Mouse (Mus musculus) heart, embryonic 16.5 days (tissue): ENCODE results near the gene Zfp324. TPM values are rescaled to one million over a fixed set of nuclear protein-coding genes. Genes with fewer than 3 reads are reported as not detected.
A peak's percentile ranks its signal among the peaks of the same experiment; 100 is the strongest.

Source experiments
- ATAC-seq: fragments of 200-750 bp; cut with Nextera tagmentation; replicated peaks from 2 replicates; pipeline ENCODE4 v1.8.0; 2017; ENCODE audit warnings: moderate number of reproducible peaks; ENCODE audit not compliant: insufficient read depth, low FRiP score; ENCODE audit errors: extremely low read depth
- H3K27ac ChIP-seq: fragments of 300-500 bp; sonication (generic); 2 replicates; pipeline ENCODE4 v1.5.1; 2014; ENCODE audit warnings: mild to moderate bottlenecking, low read length, control low read depth, moderate library complexity
- H3K27me3 ChIP-seq: fragments of 300-500 bp; sonication (generic); 2 replicates; pipeline ENCODE4 v1.6.1; 2014; ENCODE audit warnings: low read length, mixed read lengths; ENCODE audit not compliant: control insufficient read depth, insufficient read depth
- H3K36me3 ChIP-seq: fragments of 300-500 bp; sonication (generic); 2 replicates; pipeline ENCODE4 v1.6.1; 2014; ENCODE audit not compliant: control insufficient read depth, insufficient read depth
- H3K4me1 ChIP-seq: fragments of 300-500 bp; sonication (generic); 2 replicates; pipeline ENCODE4 v1.6.1; 2014; ENCODE audit warnings: low read length, mixed read lengths; ENCODE audit not compliant: control insufficient read depth, insufficient read depth
- H3K4me2 ChIP-seq: fragments of 300-500 bp; sonication (generic); 2 replicates; pipeline ENCODE4 v1.6.1; 2014; ENCODE audit warnings: low read depth, mild to moderate bottlenecking, control low read depth, low read length
- H3K4me3 ChIP-seq: fragments of 300-500 bp; sonication (generic); 2 replicates; pipeline ENCODE4 v1.5.1; 2014; ENCODE audit warnings: mild to moderate bottlenecking, control low read depth, low read length
- H3K9ac ChIP-seq: fragments of 300-500 bp; sonication (generic); 2 replicates; pipeline ENCODE4 v1.6.1; 2014; ENCODE audit warnings: low read length, control low read depth
- H3K9me3 ChIP-seq: fragments of 300-500 bp; sonication (generic); replicated peaks from 2 replicates; pipeline ENCODE4 v1.6.1; 2016; ENCODE audit warnings: low read length; ENCODE audit not compliant: control insufficient read depth
- WGBS: fragments of 180-500 bp; shearing (Covaris S2); extraction: QIAGEN DNeasy Blood & Tissue Kit; methylation state at CpG from one replicate; pipeline ENCODE4 v1.1.7; 2014; 5-methylcytosine and 5-hydroxymethylcytosine counted together
- polyA plus RNA-seq: library from polyadenylated mRNA; unstranded; fragments of >200 nt; fragmentation: Nextera tagmentation; extraction: Ambion mirVana; gene quantifications from 2 replicates; pipeline ENCODE4 v1.2.1, GENCODE M21; 2015

Zfp324 gene
- polyA plus RNA-seq, 1 experiment from 2014 or later, result 6.5 TPM

GRCm38 (mm10) chr7:12958948-12959347, 6.7 kb upstream of the Zfp324 start:
- H3K27me3 ChIP-seq, result no peaks in the 10 kb centered on the region
- no peak overlapping the region for H3K4me3 ChIP-seq
- H3K27ac ChIP-seq, result no peak overlapping the region
- H3K9ac ChIP-seq, result no peak overlapping the region
- no peak for ATAC-seq
- no peaks in the 10 kb centered on the region for H3K9me3 ChIP-seq
- H3K36me3 ChIP-seq, result no peaks in the 10 kb centered on the region
- no peak overlapping the region for H3K4me2 ChIP-seq
- no peaks in the 10 kb centered on the region; the same call in 1 of the 2 replicates for H3K4me1 ChIP-seq
- WGBS, result 81% methylated on average over 4 of the region's 4 CpGs

GRCm38 (mm10) chr7:12959718-12960117, 5.9 kb upstream of the Zfp324 start:
- H3K27me3 ChIP-seq, result no peaks in the 10 kb centered on the region
- no peaks in the 10 kb centered on the region for H3K36me3 ChIP-seq
- H3K9ac ChIP-seq, result no peak overlapping the region
- H3K4me2 ChIP-seq, result no peak overlapping the region
- no peak for ATAC-seq
- H3K27ac ChIP-seq, result no peak overlapping the region
- no peaks in the 10 kb centered on the region; the same call in 1 of the 2 replicates for H3K4me1 ChIP-seq
- 26% methylated on average over 4 of the region's 4 CpGs for WGBS
- H3K9me3 ChIP-seq, result no peaks in the 10 kb centered on the region
- H3K4me3 ChIP-seq, result no peak overlapping the region

DNA sequence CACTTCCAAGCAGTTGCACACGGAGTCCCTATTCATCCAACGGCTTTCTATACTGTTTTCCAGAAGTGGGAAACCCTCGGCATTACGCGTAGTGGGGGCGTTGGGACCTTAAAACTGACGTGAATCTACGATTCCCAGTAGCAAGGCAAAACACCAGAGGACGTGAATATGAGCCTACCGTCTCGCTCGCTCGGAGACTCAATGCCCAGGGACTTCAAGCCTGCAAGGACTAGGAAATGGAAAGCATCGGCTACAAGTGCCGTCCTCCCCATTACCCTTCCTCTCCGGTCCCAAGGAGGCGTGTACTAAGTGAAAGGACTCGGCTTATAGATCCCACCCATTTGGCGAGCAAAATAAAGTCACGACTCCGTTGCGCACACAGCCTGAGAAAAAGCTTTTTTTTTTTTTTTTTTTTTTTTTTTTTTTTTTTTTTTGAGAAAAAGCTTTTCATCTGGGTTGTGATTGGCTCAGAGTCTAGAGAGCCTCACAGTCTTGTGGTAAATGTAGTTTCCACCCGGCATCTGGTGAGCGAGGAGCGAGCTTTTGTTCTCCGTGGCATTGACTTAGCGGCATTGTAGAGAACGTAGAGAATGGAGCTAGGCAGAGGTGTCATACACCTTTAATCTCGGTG, 4.0 kb upstream of the Zfp324 start:
- Histone ChIP-seq H3K4me1 (peaks cover 8% of the 10 kb centered on the region), H3K4me2 (peak overlapping the region; percentile 77), H3K4me3 (peak overlapping the region; percentile 68), H3K36me3 (no peaks in the 10 kb centered on the region), H3K9ac (peak overlapping the region; percentile 79), H3K27ac (peak overlapping the region; percentile 83), H3K9me3 (no peaks in the 10 kb centered on the region), H3K27me3 (no peaks in the 10 kb centered on the region)
- 2% methylated on average over 29 of the region's 29 CpGs for WGBS
- peak; percentile 61 for ATAC-seq

DNA sequence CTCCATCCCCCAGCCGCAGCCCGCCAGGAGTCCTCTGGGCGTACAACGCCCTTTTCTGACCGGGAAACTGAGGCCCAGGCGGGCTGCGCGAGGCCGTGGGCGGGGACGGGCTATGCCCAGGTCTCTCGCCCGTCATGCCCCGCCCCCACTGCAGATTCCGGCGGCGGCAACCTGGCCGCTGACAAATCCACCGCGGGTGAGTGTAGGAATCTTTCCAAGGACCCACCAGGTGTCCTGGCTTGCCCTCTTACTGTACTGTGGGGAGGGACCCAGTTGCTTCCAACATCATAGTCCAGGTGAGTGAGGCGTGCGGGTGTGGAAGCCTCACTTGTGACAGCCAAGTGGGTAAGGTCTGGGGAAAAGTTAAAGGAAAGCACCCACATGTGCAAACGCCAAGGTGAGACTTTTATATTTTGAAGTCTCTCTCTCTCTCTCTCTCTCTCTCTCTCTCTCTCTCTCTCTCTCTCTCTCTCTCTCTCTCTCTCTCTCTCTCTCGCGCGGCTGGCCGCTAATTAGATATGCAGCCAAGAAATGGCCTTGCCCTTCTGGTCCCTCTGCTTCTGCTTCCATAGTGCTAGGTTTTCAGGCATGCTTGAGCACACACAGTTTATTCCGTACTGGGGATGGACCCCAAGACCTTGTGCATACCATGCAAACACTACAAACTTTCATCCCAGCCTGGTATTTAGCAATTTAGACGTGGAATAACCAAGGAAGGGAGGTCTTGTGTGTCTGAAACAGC, 637 bp downstream of the Zfp324 start:
- ATAC-seq, result peak; percentile 49
- Histone ChIP-seq H3K27me3 (no peaks in the 10 kb centered on the region), H3K4me2 (peak overlapping the region; percentile 91), H3K27ac (peak overlapping the region; percentile 84), H3K9me3 (no peaks in the 10 kb centered on the region), H3K36me3 (peaks cover 22% of the 10 kb centered on the region), H3K9ac (peak overlapping the region; percentile 92), H3K4me3 (peak overlapping the region; percentile 82), H3K4me1 (peaks cover 16% of the 10 kb centered on the region)
- 2% methylated on average over 29 of the region's 29 CpGs for WGBS

- Histone ChIP-seq H3K27ac (no peak overlapping the region), H3K9me3 (no peaks in the 10 kb centered on the region), H3K9ac (no peak overlapping the region), H3K36me3 (peaks cover 35% of the 10 kb centered on the region), H3K4me2 (no peak overlapping the region), H3K4me3 (no peak overlapping the region), H3K4me1 (peaks cover 10% of the 10 kb centered on the region), H3K27me3 (no peaks in the 10 kb centered on the region)
- 93% methylated on average over 25 of the region's 25 CpGs for WGBS
- no peak for ATAC-seq
These were observed 5.3 kb downstream of the Zfp324 start for GRCm38 (mm10) chr7:12970906-12971305.

GRCm38 (mm10) chr7:12977682-12978389, 12.2 kb downstream of the Zfp324 start, which contains the start of gene Zfp446:
Zfp446 (plus strand) TSS chr7:12977848.
- Histone ChIP-seq H3K36me3 (no peaks in the 10 kb centered on the region), H3K4me1 (peaks cover 6% of the 10 kb centered on the region), H3K4me2 (peak within 1 kb of the TSS; percentile 89), H3K4me3 (peak within 1 kb of the TSS; percentile 64), H3K27me3 (no peaks in the 10 kb centered on the region), H3K9me3 (no peaks in the 10 kb centered on the region), H3K27ac (peak within 1 kb of the TSS; percentile 96), H3K9ac (peak within 1 kb of the TSS; percentile 84)
- WGBS, result under 1% methylated on average over 49 of the region's 49 CpGs
- ATAC-seq, result peak; percentile 98

GRCm38 (mm10) chr7:12978931-12979722, 13.5 kb downstream of the Zfp324 start:
- H3K4me3 ChIP-seq, result peak overlapping the region; percentile 64; the same call in 1 of the 2 replicates
- H3K27me3 ChIP-seq, result no peaks in the 10 kb centered on the region
- peaks cover 6% of the 10 kb centered on the region for H3K4me1 ChIP-seq
- peak overlapping the region; percentile 89 for H3K4me2 ChIP-seq
- no peak for ATAC-seq
- H3K9me3 ChIP-seq, result no peaks in the 10 kb centered on the region
- H3K36me3 ChIP-seq, result no peaks in the 10 kb centered on the region
- peak overlapping the region; percentile 96 for H3K27ac ChIP-seq
- peak overlapping the region; percentile 81 for H3K9ac ChIP-seq
- WGBS, result 75% methylated on average over 18 of the region's 18 CpGs

GRCm38 (mm10) chr7:12979776-12980175, 14.1 kb downstream of the Zfp324 start:
- no peaks in the 10 kb centered on the region for H3K27me3 ChIP-seq
- H3K9me3 ChIP-seq, result no peaks in the 10 kb centered on the region
- WGBS, result 60% methylated on average over 6 of the region's 6 CpGs
- H3K27ac ChIP-seq, result no peak overlapping the region
- no peak overlapping the region for H3K9ac ChIP-seq
- no peaks in the 10 kb centered on the region for H3K36me3 ChIP-seq
- ATAC-seq, result no peak
- no peak overlapping the region for H3K4me3 ChIP-seq
- peaks cover 6% of the 10 kb centered on the region for H3K4me1 ChIP-seq
- H3K4me2 ChIP-seq, result no peak overlapping the region
